Mouse (Mus musculus): ENCODE data around the gene Scgb2b2.

Scgb2b2 gene

GRCm38 (mm10) chr7:31290208-31290607 is at the start of gene Scgb2b2:
Gene Scgb2b2 (plus strand): TSS chr7:31290508.
- no peak for DNase-seq (ENCODE audit: low read depth, low spot score)

- no peak for DNase-seq (ENCODE audit: low read depth, low spot score)
Measured at GRCm38 (mm10) chr7:31291721-31292120, 1.4 kb downstream of the Scgb2b2 start, which contains the start of gene Scgb1b2. Gene Scgb1b2 (minus strand): TSS chr7:31291821.
